Mouse (Mus musculus): Measurements from ENCODE around the gene Vmn1r64. TPM values are rescaled to one million over a fixed set of nuclear protein-coding genes. Genes with fewer than 3 reads are reported as not detected.
"Not testable (repeated sequence)": the region's sequence is repeated elsewhere in the genome, so short reads cannot be mapped to it uniquely, and the experiment has no call there.

Gene Vmn1r64
- not detected for total RNA-seq (2021)

DNA sequence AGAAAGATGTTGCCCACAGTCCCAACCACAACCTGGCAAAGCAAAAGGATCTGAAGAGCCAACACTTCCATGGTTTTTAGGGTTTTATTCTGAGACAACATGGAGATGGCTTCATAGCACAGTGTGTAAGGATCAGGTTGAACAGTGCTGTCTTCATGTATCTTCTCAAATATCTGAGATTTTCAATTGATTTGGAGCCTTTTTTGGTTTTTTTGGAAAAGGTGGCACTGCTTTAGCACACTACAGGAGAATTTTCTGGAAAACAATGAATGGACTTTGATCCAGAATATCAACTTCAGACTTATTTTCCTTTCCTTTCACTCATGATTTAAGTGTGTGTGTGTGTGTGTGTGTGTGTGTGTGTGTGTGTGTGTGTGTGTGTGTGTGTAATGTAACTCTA, at the start of gene Vmn1r64:
Gene Vmn1r64, minus strand, starts transcription at position 101 of the 400 bp plus-strand sequence.
- DNase-seq (ENCODE audit: low spot score in 2 of 2): no peak
- intact Hi-C loops (cut with DNase I): no loop called here

GRCm38 (mm10) chr7:5899238-5899637, 14.9 kb upstream of the Vmn1r64 start:
- DNase-seq (ENCODE audit: low spot score in 2 of 2): no peak
- intact Hi-C loops (cut with DNase I): no loop called here

- intact Hi-C loops (cut with DNase I); DNase-seq (ENCODE audit: low spot score in 2 of 2): not testable (repeated sequence)
Observed at GRCm38 (mm10) chr7:5897245-5897644, 12.9 kb upstream of the Vmn1r64 start.

Other genes with a start within 250 kb of the Vmn1r64 start
- not detected for gene Vmn1r62, start 210.9 kb downstream of the Vmn1r64 start, total RNA-seq (2021)
- not detected for gene Vmn1r63, start 79.1 kb downstream of the Vmn1r64 start, total RNA-seq (2021)
- not detected for gene Vmn1r65, start 126.5 kb upstream of the Vmn1r64 start, total RNA-seq (2021)
- not detected for gene Nlrp4c, start 160.6 kb upstream of the Vmn1r64 start, total RNA-seq (2021)

All from left cerebral cortex, postnatal 25 days (tissue).